Mouse (Mus musculus): Measurements from ENCODE around the gene Fdxacb1. TPM values are rescaled to one million over a fixed set of nuclear protein-coding genes. Genes with fewer than 3 reads are reported as not detected.

Fdxacb1 gene
- total RNA-seq, 2 experiments from 2014 or later: 3.7 to 3.9 TPM

- DNase-seq: no peak
Observed at GRCm38 (mm10) chr9:50803055-50803671, 35.1 kb downstream of the Fdxacb1 start.

GRCm38 (mm10) chr9:50808471-50808870, 40.4 kb downstream of the Fdxacb1 start:
- DNase-seq: no peak

- peak; percentile 59 for DNase-seq
Observed at GRCm38 (mm10) chr9:50809146-50809545, 41.1 kb downstream of the Fdxacb1 start.

GRCm38 (mm10) chr9:50811187-50811586, 43.2 kb downstream of the Fdxacb1 start:
- DNase-seq: no peak

- DNase-seq: no peak
Observed at GRCm38 (mm10) chr9:50811746-50812145, 43.7 kb downstream of the Fdxacb1 start.

GRCm38 (mm10) chr9:50813796-50814195, 45.8 kb downstream of the Fdxacb1 start:
- no peak for DNase-seq

- DNase-seq: no peak
Observed at GRCm38 (mm10) chr9:50815666-50816065, 47.6 kb downstream of the Fdxacb1 start.

- DNase-seq: no peak
Observed at GRCm38 (mm10) chr9:50816512-50816911, 48.5 kb downstream of the Fdxacb1 start.

GRCm38 (mm10) chr9:50818050-50818449, 50.0 kb downstream of the Fdxacb1 start:
- DNase-seq: no peak

- DNase-seq: no peak
Observed at GRCm38 (mm10) chr9:50819716-50820115, 51.7 kb downstream of the Fdxacb1 start.

- DNase-seq: no peak
Observed at GRCm38 (mm10) chr9:50821651-50822050, 53.6 kb downstream of the Fdxacb1 start.

- DNase-seq: no peak
Observed at GRCm38 (mm10) chr9:50822216-50822615, 54.2 kb downstream of the Fdxacb1 start.

Other genes with a start within 250 kb of the Fdxacb1 start
- gene Pts, start 239.5 kb upstream of the Fdxacb1 start, total RNA-seq (2021): 10 to 100 TPM in 1 of 2 experiments, 1 to 10 TPM in 1; 8.5 to 11.2 TPM
- gene Il18, start 213.4 kb upstream of the Fdxacb1 start, total RNA-seq (2021): under 1 TPM; 0.43 to 0.75 TPM
- under 1 TPM; 0.28 to 0.40 TPM for gene Bco2, start 213.1 kb upstream of the Fdxacb1 start, total RNA-seq (2021)
- gene Tex12, start 206.9 kb upstream of the Fdxacb1 start, total RNA-seq (2021): not detected
- 100 to 1,000 TPM; 338 to 360 TPM for gene Sdhd, start 164.4 kb upstream of the Fdxacb1 start, total RNA-seq (2021)
- 100 to 1,000 TPM; 182 to 200 TPM for gene Timm8b, start 164.3 kb upstream of the Fdxacb1 start, total RNA-seq (2021)
- gene Pih1d2, start 150.9 kb upstream of the Fdxacb1 start, total RNA-seq (2021): under 1 TPM; 0.20 to 0.43 TPM
- gene Nkapd1, start 150.8 kb upstream of the Fdxacb1 start, total RNA-seq (2021): 10 to 100 TPM in 1 of 2 experiments, 1 to 10 TPM in 1; 7.7 to 10.4 TPM
- gene Dlat, start 108.5 kb upstream of the Fdxacb1 start, total RNA-seq (2021): 100 to 1,000 TPM; 228 to 279 TPM
- gene Dixdc1, start 28.7 kb upstream of the Fdxacb1 start, total RNA-seq (2021): 1 to 10 TPM; 2.4 to 4.0 TPM
- gene 2310030G06Rik, start 21.7 kb upstream of the Fdxacb1 start, total RNA-seq (2021): 1 to 10 TPM; 1.5 to 6.5 TPM
- gene Cryab, start 16.9 kb upstream of the Fdxacb1 start, total RNA-seq (2021): 1,000 to 10,000 TPM; 1,104 to 3,330 TPM
- gene Hspb2, start 15.9 kb upstream of the Fdxacb1 start, total RNA-seq (2021): 100 to 1,000 TPM; 106 to 134 TPM
- 10 to 100 TPM in 1 of 2 experiments, 1 to 10 TPM in 1; 9.0 to 10.5 TPM for gene Alg9, start 6.8 kb downstream of the Fdxacb1 start, total RNA-seq (2021)
- gene 1110032A03Rik, start 7.3 kb downstream of the Fdxacb1 start, total RNA-seq (2021): 10 to 100 TPM in 1 of 2 experiments, 1 to 10 TPM in 1; 9.0 to 10.7 TPM
- 1 to 10 TPM; 5.0 to 7.9 TPM for gene Ppp2r1b, start 77.1 kb downstream of the Fdxacb1 start, total RNA-seq (2021)
- 10 to 100 TPM; 15.7 to 30.7 TPM for gene Sik2, start 240.8 kb downstream of the Fdxacb1 start, total RNA-seq (2021)

Measured in gastrocnemius, postnatal 25 days (tissue).